Mouse (Mus musculus) frontal cortex, postnatal 25 days (tissue): ENCODE measurements around the gene Trip4.
A peak's percentile ranks its signal among the peaks of the same experiment; 100 is the strongest.

Experiments
- DNase-seq, 2 experiments: peaks; one replicate each; pipeline ENCODE4 v3.0.0; 2022; ENCODE audit warnings: low spot score in 2 of 2

Gene Trip4

DNA sequence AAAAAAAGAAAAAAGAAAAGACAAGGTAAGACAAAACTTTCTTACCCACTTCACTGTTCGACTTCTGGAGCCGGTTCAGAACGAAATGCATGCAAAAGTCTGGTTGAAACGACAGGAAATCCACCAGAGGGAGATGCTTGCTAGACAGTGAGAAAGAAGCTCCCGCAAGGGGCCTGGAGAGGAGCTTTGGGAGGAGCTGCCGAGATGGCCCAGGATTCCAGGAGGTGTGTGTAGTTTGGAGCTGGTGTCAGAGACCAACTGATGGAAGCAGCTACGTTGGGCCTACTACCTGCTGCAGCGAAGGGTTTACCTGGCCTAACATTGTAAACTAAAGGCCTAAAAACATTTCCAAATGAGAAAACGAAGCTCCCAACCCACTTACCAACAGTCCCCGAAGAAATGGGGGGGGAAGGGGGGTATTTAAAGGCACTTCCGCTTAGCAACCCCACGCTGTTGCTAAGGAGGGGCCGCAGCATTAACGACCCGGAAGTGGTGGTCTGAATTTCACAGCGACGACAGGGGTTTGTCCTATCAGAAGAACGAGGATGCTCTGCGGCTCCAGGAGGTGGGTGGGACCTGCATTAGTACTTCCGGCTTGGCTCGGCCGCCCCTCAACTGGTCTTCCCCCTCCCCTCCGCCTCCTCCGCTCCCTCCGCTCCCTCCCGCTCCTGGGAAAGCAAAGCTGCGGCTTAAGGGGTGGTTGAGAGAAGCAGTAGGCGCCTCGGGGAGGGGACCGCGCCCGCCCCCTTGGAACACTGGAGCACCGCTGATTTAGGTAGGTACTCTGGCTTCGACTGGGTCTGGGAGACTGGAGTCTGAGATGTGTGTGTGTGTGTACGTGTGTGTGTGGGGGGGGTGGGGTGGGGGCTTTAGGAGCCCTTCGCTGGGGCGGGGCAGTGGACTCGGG, at the start of gene Trip4, which contains the start of gene Csnk1g1:
Gene Trip4, minus strand, starts transcription at position 401 of the 907 bp plus-strand sequence.
Gene Csnk1g1, plus strand, starts transcription at position 531 of the 907 bp plus-strand sequence.
- peak; percentile 75 to 90 for DNase-seq

DNA sequence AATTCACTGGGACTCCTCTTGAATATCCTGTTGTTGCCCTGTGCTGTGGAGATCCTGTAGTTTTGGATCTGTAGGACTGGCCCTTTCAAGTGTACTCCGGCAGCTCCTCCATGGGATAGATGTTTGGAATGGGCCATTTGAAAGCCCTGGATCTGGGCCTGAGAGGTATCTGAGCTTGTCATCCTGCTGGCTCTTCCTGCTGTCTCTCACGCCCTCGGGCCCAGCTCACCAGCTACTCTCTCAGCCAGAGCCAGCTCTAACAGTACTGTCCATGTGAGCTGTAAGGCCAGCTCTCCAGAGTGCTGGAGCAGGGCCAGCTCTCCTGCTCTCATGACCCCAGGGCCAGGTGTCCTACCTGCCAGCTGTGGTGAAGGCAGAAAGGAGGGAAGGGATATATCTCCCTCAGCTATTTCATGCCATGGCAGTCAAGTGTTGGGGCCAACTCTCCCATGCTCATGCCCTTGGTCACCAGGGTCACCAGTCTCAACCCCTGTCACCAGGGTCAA, 42.5 kb upstream of the Trip4 start:
- DNase-seq = no peak

DNA sequence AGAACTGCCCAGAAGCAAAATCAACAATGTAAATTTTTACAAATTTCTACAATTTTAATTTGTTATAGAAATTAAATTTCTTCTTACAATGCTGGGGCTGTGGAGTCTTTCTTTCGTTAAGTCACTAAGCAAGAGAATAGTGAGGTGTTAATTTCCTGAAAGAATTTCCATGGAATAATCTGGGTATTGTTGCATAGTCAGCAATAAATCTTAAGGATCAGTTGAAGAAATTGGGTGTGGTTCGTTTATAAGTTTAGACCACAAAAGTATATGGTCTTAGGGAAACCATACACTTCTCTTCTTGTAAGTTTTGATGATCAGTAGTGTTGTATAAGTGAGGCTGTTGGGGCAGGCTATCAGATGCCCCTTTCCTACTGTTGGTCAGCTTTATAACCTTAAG, 29.0 kb upstream of the Trip4 start:
- no peak for DNase-seq

DNA sequence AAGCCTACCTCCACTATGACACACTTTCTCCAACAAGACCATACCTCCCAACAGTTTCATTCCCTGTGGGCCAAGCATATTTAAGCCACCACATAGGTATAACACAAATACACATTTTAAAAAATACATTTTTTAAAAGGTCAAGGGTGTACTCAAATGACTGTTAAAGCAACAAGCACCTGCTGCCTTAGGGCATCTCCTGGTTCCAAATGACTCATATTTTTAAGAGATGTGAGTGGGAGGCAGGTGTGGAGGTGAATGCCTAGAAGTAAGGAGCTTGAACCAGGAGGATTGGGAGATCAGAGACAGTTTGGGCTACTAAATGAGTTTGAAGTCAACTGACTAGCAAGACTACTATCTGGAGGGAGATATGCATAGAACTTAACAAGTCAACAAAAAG, 21.2 kb upstream of the Trip4 start:
- DNase-seq = no peak

- DNase-seq = no peak
Measured at GRCm38 (mm10) chr9:65928456-65928855, 19.9 kb upstream of the Trip4 start.

DNA sequence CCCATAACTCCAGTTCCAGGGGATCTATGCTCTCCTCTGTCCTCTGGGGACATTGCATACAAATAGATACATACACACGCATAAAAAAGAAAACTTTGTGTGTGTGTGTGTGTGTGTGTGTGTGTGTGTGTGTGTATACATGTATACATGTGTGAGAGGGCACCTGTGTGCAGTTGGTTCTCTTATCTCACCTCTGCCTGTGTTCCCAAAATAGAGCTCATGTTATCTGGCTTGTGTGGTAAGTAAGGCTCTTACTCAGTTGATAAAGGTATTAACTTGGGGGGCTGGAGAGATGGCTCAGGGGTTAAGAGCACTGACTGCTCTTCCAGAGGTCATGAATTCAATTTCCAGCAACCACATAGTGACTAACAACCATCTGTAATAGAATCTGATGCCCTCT, 8.4 kb upstream of the Trip4 start:
- no peak for DNase-seq

DNA sequence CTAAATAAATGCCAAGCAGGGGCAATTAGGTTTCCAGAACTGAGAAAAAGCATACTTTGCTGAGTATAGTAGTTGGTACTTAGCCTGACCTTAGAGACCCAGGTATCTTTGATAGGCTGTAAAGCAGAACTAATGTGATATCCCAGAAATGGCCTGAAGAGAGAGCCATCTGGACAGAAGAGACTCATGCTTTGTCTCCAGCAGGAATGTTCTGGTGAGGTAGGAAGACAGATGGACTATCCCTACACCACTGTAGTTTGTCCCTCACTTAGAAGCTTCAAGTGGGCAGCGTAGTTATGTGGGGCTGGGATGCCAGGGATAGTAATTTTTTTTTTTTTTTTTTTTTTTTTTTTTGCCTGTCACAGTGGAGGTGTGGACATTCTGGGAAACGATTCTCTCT, 5.4 kb upstream of the Trip4 start:
- DNase-seq = no peak

GRCm38 (mm10) chr9:65909837-65910236, 1.2 kb upstream of the Trip4 start:
- DNase-seq = no peak

- DNase-seq = peak; percentile 11 to 32
Measured at GRCm38 (mm10) chr9:65909301-65909801, 757 bp upstream of the Trip4 start.

DNA sequence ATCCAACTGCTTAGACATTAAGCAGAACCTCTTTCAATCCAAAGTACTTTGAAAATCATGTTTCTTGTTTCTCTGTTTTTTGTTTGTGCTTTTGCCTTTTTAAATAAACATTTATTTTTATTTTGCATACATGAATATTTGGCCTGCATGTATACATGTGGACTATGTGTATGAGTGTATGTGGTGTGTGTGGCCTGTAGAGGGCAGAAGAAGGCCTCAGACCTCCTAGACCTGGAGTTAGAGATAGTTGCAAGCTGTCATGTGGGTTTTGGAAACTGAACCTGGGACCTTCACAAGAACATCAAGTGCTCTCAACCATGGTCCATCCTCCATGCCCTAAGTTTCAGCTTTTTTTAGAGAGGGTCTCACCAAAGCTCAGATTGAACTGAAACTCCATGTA, 5.2 kb downstream of the Trip4 start:
- DNase-seq = no peak

- no peak for DNase-seq
Measured at GRCm38 (mm10) chr9:65902879-65903278, 5.7 kb downstream of the Trip4 start.

DNA sequence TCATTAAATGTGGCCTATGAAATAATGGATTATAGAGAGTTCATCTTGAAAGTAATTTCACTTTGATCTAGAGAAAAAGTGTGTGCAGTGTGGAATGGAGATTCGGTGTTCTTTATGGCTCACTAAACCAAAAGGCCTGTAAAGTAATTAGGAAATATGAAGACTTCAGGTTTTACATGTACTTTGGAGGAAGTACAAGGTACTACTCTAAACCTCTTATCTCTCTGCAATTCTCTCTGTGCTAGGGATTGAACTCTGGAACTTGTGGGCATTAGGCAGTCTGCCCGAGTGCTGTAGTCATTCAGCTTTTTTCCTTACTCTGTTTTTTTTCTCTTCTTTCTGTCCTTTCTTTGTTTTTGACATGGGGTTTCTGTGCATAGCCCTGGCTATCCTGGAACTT, 11.6 kb downstream of the Trip4 start:
- DNase-seq = no peak

GRCm38 (mm10) chr9:65891126-65891525, 17.5 kb downstream of the Trip4 start:
- no peak for DNase-seq

DNA sequence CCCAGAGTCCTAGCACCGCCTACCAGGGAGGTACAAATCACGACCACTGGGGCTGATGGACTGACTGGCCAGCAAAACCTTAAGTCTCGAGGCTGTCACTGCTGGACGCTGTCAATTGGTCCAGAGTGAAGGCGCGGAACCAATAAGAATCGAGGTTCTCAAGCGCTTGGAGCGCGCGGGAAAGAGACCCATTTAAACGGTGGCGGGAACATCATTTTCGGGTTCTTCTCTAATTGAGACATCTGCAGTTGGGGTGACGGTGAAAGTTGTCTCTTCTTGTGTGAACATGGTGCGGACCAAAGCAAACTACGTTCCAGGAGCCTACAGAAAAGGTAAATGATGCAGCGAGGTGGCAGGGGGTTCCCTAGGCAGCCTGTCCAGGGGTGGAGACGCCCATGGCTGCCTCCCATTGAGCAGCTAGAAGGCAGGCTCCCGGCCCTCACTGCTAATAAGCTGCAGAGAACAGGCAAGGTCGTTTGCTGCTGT, 18.4 kb downstream of the Trip4 start, which contains the start of gene Pclaf:
Gene Pclaf, plus strand, starts transcription at position 95 of the 486 bp plus-strand sequence.
- DNase-seq = peak; percentile 12 to 44

GRCm38 (mm10) chr9:65884564-65885315, 23.9 kb downstream of the Trip4 start:
- DNase-seq = peak; percentile 67 to 77

- no peak for DNase-seq
Measured at GRCm38 (mm10) chr9:65859656-65860055, 48.9 kb downstream of the Trip4 start.

DNA sequence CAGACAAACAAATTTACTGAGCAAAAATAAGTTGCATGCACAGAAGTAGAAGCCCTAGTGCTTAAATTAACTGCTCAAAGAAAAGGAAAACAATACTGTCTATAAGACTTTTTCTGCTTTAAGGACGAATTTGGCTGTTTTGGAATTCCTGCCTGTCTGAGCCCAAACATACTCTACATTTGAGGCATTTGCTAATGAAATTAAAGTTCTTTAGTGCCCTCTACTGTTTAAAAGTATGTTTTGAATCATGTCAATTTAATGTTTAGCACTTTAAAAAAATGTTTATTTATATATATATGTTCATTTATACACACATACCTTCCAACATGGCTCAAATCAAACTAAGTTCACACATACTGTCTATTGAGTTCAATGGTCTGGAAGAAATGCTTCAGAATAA, 58.4 kb downstream of the Trip4 start:
- no peak for DNase-seq

DNA sequence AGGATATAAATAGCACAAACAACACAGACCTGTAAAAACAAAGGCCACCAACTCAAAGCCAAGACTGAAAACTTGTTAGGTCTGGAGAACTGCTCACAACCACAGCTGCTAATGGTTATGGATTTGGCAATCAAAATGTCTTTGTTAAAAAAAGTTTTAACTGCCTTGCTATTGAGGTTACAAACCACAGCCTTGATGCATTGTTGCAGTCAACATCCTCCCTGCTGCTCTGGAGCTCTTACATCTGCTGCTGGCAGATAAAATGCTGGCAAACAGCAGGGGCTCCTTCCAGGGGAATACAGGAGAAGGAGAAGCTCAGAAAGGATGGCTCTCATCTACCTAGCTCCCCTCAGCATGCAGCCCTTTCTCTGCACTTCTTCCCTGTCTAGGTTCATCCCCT, 60.4 kb downstream of the Trip4 start:
- DNase-seq = no peak

- no peak for DNase-seq
Measured at GRCm38 (mm10) chr9:65844421-65845165, 64.0 kb downstream of the Trip4 start.

- DNase-seq = no peak
Measured at GRCm38 (mm10) chr9:65839841-65840240, 68.8 kb downstream of the Trip4 start.

GRCm38 (mm10) chr9:65836916-65837315, 71.7 kb downstream of the Trip4 start:
- DNase-seq = no peak
